Mouse (Mus musculus): ENCODE results near the gene Paqr4. TPM values are rescaled to one million over a fixed set of nuclear protein-coding genes. Genes with fewer than 3 reads are reported as not detected.

The Paqr4 gene
- polyA plus RNA-seq, 1 experiment from 2014 or later: 45.2 TPM

GRCm38 (mm10) chr17:23771284-23772218 is 30.9 kb upstream of the Paqr4 start, which contains the start of gene Flywch1:
Gene Flywch1 (minus strand): TSS chr17:23771602.
- Histone ChIP-seq H3K4me3 (ENCODE audit: low read depth, low read length) (peak within 1 kb of the TSS; percentile 92), H3K9ac (replicated peaks; ENCODE audit: low read depth) (peak within 1 kb of the TSS; percentile 92), H3K27ac (ENCODE audit: low read length) (peak within 1 kb of the TSS; percentile 68), H3K9me3 (ENCODE audit: low read length) (no peaks in the 10 kb centered on the region), H3K27me3 (replicated peaks; ENCODE audit: insufficient read depth, low read length) (no peaks in the 10 kb centered on the region), H3K36me3 (ENCODE audit: insufficient read depth, low read length) (no peaks in the 10 kb centered on the region), H3K4me2 (replicated peaks; ENCODE audit: low read depth, low read length) (peak within 1 kb of the TSS; percentile 73), H3K4me1 (ENCODE audit: insufficient read depth, low read depth, low read length) (no peaks in the 10 kb centered on the region)
- ATAC-seq: peak; percentile 99
- peak; percentile 99 for DNase-seq (ENCODE audit: low spot score)
- 3% methylated on average over 49 of the region's 58 CpGs for WGBS
- TF ChIP-seq CTCF (IDR thresholded peaks at IDR 0.05) (no peak), EP300 (IDR thresholded peaks at IDR 0.05) (peak; percentile 54; the same call in 1 of the 2 replicates)

- peak overlapping the region; percentile 73 for H3K4me2 ChIP-seq (replicated peaks; ENCODE audit: low read depth, low read length)
- H3K9ac ChIP-seq (replicated peaks; ENCODE audit: low read depth): peak overlapping the region; percentile 92
- TF ChIP-seq EP300 (IDR thresholded peaks at IDR 0.05) (no peak), CTCF (IDR thresholded peaks at IDR 0.05) (no peak)
- H3K36me3 ChIP-seq (ENCODE audit: insufficient read depth, low read length): no peaks in the 10 kb centered on the region
- 1% methylated on average over 19 of the region's 19 CpGs for WGBS
- peak overlapping the region; percentile 92 for H3K4me3 ChIP-seq (ENCODE audit: low read depth, low read length)
- H3K4me1 ChIP-seq (ENCODE audit: insufficient read depth, low read depth, low read length): no peaks in the 10 kb centered on the region
- ATAC-seq: no peak
- H3K9me3 ChIP-seq (ENCODE audit: low read length): no peaks in the 10 kb centered on the region
- DNase-seq (ENCODE audit: low spot score): peak; percentile 28
- peak overlapping the region; percentile 68 for H3K27ac ChIP-seq (ENCODE audit: low read length)
- H3K27me3 ChIP-seq (replicated peaks; ENCODE audit: insufficient read depth, low read length): no peaks in the 10 kb centered on the region
Observed at GRCm38 (mm10) chr17:23770896-23771283, 30.2 kb upstream of the Paqr4 start.

- Histone ChIP-seq H3K4me3 (ENCODE audit: low read depth, low read length) (peak overlapping the region; percentile 92), H3K4me1 (ENCODE audit: insufficient read depth, low read depth, low read length) (no peaks in the 10 kb centered on the region), H3K27me3 (replicated peaks; ENCODE audit: insufficient read depth, low read length) (no peaks in the 10 kb centered on the region), H3K9me3 (ENCODE audit: low read length) (no peaks in the 10 kb centered on the region), H3K27ac (ENCODE audit: low read length) (0 out of 2 replicates have a peak overlapping the region, but pooled peaks have one; percentile 68), H3K9ac (replicated peaks; ENCODE audit: low read depth) (no peak overlapping the region), H3K36me3 (ENCODE audit: insufficient read depth, low read length) (no peaks in the 10 kb centered on the region), H3K4me2 (replicated peaks; ENCODE audit: low read depth, low read length) (peak overlapping the region; percentile 73)
- no peak for TF ChIP-seq CTCF (IDR thresholded peaks at IDR 0.05)
- no peak for TF ChIP-seq EP300 (IDR thresholded peaks at IDR 0.05)
- 24% methylated on average over 2 of the region's 2 CpGs for WGBS
- DNase-seq (ENCODE audit: low spot score): no peak
- no peak for ATAC-seq
Observed at GRCm38 (mm10) chr17:23770493-23770892, 29.8 kb upstream of the Paqr4 start.

- H3K27ac ChIP-seq (ENCODE audit: low read length): no peak overlapping the region
- 0 out of 2 replicates have a peak, but pooled peaks cover 6% of the 10 kb centered on the region for H3K36me3 ChIP-seq (ENCODE audit: insufficient read depth, low read length)
- no peaks in the 10 kb centered on the region for H3K9me3 ChIP-seq (ENCODE audit: low read length)
- no peak for ATAC-seq
- 85% methylated on average over 11 of the region's 11 CpGs for WGBS
- TF ChIP-seq EP300 (IDR thresholded peaks at IDR 0.05) (no peak), CTCF (IDR thresholded peaks at IDR 0.05) (no peak)
- no peak for DNase-seq (ENCODE audit: low spot score)
- H3K4me2 ChIP-seq (replicated peaks; ENCODE audit: low read depth, low read length): no peak overlapping the region
- H3K4me3 ChIP-seq (ENCODE audit: low read depth, low read length): no peak overlapping the region
- H3K9ac ChIP-seq (replicated peaks; ENCODE audit: low read depth): no peak overlapping the region
- H3K4me1 ChIP-seq (ENCODE audit: insufficient read depth, low read depth, low read length): no peaks in the 10 kb centered on the region
- no peaks in the 10 kb centered on the region for H3K27me3 ChIP-seq (replicated peaks; ENCODE audit: insufficient read depth, low read length)
Observed at GRCm38 (mm10) chr17:23762976-23763375, 22.3 kb upstream of the Paqr4 start.

GRCm38 (mm10) chr17:23761155-23761554 is 20.5 kb upstream of the Paqr4 start:
- 92% methylated on average over 3 of the region's 3 CpGs for whole genome bisulfite sequencing
- Histone ChIP-seq H3K4me1 (ENCODE audit: insufficient read depth, low read depth, low read length) (no peaks in the 10 kb centered on the region), H3K9me3 (ENCODE audit: low read length) (no peaks in the 10 kb centered on the region), H3K36me3 (ENCODE audit: insufficient read depth, low read length) (0 out of 2 replicates have a peak, but pooled peaks cover 6% of the 10 kb centered on the region), H3K4me2 (replicated peaks; ENCODE audit: low read depth, low read length) (no peak overlapping the region), H3K27ac (ENCODE audit: low read length) (no peak overlapping the region), H3K9ac (replicated peaks; ENCODE audit: low read depth) (no peak overlapping the region), H3K4me3 (ENCODE audit: low read depth, low read length) (no peak overlapping the region), H3K27me3 (replicated peaks; ENCODE audit: insufficient read depth, low read length) (no peaks in the 10 kb centered on the region)
- TF ChIP-seq EP300 (IDR thresholded peaks at IDR 0.05) (no peak), CTCF (IDR thresholded peaks at IDR 0.05) (no peak)
- ATAC-seq: no peak
- no peak for DNase-seq (ENCODE audit: low spot score)

GRCm38 (mm10) chr17:23760231-23760630 is 19.6 kb upstream of the Paqr4 start:
- H3K4me3 ChIP-seq (ENCODE audit: low read depth, low read length): no peak overlapping the region
- no peaks in the 10 kb centered on the region for H3K4me1 ChIP-seq (ENCODE audit: insufficient read depth, low read depth, low read length)
- no peak overlapping the region for H3K27ac ChIP-seq (ENCODE audit: low read length)
- WGBS: 92% methylated on average over 9 of the region's 9 CpGs
- DNase-seq (ENCODE audit: low spot score): no peak
- H3K27me3 ChIP-seq (replicated peaks; ENCODE audit: insufficient read depth, low read length): no peaks in the 10 kb centered on the region
- no peak for ATAC-seq
- no peak overlapping the region for H3K9ac ChIP-seq (replicated peaks; ENCODE audit: low read depth)
- no peak overlapping the region for H3K4me2 ChIP-seq (replicated peaks; ENCODE audit: low read depth, low read length)
- 0 out of 2 replicates have a peak, but pooled peaks cover 6% of the 10 kb centered on the region for H3K36me3 ChIP-seq (ENCODE audit: insufficient read depth, low read length)
- TF ChIP-seq CTCF (IDR thresholded peaks at IDR 0.05) (no peak), EP300 (IDR thresholded peaks at IDR 0.05) (no peak)
- no peaks in the 10 kb centered on the region for H3K9me3 ChIP-seq (ENCODE audit: low read length)
